Mouse (Mus musculus): Measurements from ENCODE around the gene Lmo1.

Gene Lmo1

GRCm38 (mm10) chr7:109174949-109175669, at the start of gene Lmo1:
TSS of gene Lmo1 (minus strand) at chr7:109175207.
- no peak for DNase-seq (ENCODE audit: low spot score in 2 of 2)

GRCm38 (mm10) chr7:109221716-109222110, 46.7 kb upstream of the Lmo1 start:
- DNase-seq (ENCODE audit: low spot score in 2 of 2), result no peak

GRCm38 (mm10) chr7:109220766-109221715, 46.0 kb upstream of the Lmo1 start:
- no peak for DNase-seq (ENCODE audit: low spot score in 2 of 2)

DNA sequence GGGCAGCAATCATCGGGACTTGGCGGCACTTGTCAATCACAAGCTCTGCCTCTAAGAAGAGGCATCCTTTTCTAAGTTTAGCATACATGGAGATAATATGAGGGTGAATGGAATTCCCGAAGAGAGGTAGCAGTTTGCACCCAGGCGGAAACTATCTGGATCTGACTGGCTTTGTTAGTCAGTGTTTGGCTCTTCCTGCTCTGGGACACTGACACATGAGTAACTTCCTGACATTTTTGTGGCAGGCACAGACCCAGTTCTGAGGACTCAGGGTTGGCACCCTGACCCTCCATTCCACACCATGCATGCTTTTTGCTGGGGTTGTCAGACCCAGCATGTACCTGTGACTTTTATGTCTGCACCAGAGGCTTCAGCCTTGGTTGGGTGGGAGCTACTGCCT, 45.0 kb upstream of the Lmo1 start:
- DNase-seq (ENCODE audit: low spot score in 2 of 2), result no peak

- no peak for DNase-seq (ENCODE audit: low spot score in 2 of 2)
These were observed 43.9 kb upstream of the Lmo1 start for GRCm38 (mm10) chr7:109218977-109219271.

DNA sequence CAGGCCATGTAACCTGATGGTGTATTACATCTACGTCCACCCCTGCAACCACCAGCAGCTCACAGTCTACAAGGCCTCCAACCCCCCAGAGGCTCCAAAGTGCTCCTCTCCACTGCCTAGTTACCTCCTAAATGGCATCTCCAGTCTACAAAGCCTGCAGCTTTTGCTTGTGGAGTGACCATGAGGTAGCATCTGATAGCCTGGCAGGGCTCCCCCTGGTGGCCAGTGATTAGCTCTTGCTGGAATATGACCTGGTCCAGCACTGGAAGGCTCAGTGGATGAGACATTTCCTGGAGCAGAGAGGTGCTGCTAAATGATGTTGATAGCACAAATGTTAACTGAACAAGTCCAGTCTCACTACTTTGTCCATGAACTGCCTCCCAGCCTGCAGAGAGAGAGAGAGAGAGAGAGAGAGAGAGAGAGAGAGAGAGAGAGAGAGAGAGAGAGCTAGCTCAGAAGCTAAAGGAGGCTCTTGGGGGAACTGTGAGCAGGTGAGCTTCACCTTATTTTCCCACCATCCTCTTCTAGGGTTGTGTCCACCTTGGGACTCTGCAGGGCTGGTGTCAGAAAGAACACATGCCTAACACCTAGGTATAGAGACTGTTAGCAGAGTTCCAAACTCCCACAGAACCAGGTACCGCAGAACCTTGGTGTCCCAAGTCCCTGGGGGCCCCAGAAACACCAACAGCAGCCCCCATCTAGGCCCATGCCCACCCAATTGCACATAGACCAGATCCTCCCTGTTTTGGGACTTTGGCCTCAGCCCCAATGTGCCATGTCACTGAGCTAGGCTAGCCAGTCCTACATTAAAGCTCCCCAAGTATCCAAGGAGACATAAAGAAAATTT, 43.3 kb upstream of the Lmo1 start:
- DNase-seq (ENCODE audit: low spot score in 2 of 2), result peak; percentile 50 to 81

DNA sequence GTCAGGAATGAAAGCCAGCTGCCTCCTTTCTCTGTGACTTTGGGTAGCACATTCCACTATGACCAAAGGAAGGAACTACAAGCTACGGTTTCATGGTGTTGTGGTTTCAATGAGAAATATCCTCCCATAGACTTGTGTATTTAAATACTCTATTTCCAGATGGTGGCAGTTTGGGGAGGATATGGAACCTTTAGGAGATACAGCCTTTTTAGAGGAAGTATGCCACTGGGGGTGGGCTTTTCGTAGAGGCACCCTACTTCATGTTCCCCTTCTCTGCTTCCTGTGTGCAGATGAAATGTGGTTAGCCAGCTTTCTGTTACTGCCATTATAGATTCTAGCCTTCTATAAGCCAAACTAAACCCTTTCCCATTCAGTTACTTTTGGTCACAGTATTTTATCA, 34.8 kb upstream of the Lmo1 start:
- no peak for DNase-seq (ENCODE audit: low spot score in 2 of 2)

DNA sequence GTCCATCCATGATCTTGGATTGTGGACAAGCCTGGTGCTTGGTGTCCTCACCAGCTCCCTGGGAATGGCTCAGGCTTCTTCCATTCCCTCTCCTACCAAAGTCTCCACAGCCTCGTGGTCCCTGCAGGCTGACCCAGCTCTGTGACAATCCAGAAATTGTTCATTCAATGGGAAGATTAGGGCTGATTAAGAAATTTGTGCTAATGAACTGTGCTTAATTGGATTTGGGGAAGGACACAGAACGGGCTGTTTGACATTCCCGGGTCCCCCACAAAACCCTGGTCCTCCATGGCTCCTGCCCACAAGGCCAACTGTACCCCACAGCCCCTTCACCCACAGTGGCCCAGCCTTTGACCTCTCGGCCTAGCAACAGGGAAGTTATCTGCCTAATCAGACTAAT, 32.8 kb upstream of the Lmo1 start:
- DNase-seq (ENCODE audit: low spot score in 2 of 2), result peak in 1 of 2 experiments; percentile 7

DNA sequence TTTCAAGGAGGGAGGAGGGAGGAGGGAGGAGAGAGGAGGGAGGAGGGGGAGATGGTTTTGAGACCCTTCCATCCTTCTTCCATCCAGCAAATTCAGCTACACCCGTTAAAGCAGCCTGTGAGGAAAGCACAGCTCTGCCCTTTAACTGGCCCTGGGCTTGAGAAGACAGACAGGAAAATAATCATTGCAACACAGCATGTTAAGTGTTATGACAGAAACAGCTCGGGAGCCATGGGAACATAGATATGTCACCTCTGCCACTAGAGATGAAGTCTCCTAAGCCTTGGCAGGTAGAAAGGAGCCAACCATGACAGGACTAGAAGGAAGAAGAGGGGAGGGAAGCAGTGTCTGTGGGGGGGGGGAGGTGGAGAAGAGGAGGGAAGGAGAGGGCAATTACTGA, 31.4 kb upstream of the Lmo1 start:
- DNase-seq (ENCODE audit: low spot score in 2 of 2), result peak in 1 of 2 experiments; percentile 10

DNA sequence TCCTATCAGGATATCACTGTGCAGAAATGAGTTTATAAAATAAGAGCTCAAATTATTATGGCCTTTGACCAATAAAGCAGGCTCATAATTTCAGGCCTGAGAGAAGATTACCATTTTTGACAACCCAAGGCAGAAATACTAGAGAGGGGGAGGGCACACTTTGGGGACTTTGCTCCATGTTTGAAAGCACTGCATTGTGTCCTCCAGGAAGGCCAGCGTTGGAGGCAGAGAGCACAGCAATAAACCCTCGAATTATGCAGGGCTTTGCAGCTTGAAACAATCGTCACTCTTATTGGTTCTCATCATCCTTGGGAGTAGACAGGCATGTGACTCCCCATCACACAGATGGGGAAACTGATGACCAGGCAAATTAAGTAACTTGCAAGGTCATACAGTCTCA, 28.1 kb upstream of the Lmo1 start:
- DNase-seq (ENCODE audit: low spot score in 2 of 2), result peak in 1 of 2 experiments; percentile 10

DNA sequence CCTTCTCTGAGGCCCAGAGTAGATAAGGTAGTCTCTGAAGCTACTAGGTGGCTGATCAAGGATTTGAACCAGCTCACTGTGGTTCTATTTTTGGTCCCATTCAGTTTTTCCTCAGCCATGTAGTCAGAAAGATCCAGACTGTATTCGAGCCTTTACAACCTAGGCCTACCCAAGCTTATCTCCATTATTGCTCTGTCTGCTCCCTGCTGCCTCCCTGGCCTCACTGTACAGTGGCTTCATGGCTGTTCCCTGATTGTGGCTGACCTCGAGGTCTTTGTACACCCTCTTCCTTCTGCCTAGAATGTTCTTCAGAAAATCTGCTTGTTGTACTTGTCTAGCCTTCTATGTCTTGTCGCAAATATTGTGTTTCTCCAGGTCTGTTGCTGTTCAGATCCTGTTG, 25.6 kb upstream of the Lmo1 start:
- DNase-seq (ENCODE audit: low spot score in 2 of 2), result peak in 1 of 2 experiments; percentile 0

DNA sequence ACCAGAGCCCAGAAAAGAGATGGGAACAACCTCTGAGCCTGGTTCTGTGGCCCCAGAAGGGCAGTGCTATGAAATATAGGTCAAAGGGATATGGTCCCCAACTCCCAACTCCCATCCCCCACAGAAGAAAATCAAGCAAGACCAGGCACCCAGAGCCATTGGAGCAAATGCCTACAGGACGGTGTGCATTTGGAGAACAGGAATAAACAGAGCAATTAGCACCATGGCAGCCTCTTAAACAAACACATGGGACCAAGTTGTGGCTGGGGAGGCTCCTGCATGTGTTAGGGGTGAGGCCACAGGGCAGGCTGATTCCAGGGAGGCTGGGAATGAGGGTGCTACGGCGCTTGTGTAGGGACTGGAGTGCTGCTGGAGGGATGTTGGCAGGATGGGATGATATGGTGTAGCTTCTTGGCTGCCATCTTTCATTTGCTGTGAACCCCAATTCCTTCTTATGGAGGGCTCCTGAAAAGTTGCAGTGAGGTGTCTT, 22.2 kb upstream of the Lmo1 start:
- DNase-seq (ENCODE audit: low spot score in 2 of 2), result no peak

GRCm38 (mm10) chr7:109196399-109197082, 21.5 kb upstream of the Lmo1 start:
- DNase-seq (ENCODE audit: low spot score in 2 of 2), result peak in 1 of 2 experiments; percentile 5

DNA sequence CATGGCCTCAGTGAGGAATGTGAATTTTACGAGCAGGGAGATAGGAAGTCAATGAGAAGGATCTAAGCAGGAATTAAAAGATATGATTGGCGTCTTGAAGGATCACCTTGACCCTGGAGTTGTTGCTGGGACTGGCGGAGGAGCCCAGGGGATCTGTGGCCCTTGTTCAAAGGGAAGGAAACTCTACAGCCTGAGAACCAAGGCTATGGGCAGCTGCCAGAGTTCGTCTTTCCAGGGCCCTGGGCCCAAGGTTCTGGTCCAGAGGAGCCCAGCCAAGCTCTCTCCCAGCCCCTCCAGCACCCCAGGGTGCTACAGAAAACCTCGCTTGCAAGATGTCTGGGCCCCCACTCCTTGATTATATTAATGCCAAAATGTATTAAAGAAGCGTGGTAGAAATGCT, 21.0 kb upstream of the Lmo1 start:
- DNase-seq (ENCODE audit: low spot score in 2 of 2), result peak in 1 of 2 experiments; percentile 17

DNA sequence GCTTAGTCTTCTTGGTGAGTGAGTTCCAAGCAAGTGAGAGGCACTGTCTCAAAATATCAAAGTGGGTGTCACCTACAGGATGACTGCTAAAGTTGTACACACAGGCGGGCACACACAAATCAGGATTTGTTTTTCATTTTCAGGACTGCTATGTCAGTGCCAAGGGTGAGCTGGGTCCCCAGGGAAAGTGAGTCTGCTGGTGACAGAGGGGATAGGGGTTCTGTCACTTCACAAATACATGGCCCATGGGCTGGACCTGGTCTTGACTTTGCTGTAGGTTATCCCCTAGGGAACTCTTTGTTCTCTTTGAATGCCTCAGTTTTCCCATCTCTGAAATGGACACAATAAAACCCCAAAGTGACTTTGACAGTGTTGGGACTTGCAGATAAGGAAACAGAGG, 19.8 kb upstream of the Lmo1 start:
- peak in 1 of 2 experiments; percentile 11 for DNase-seq (ENCODE audit: low spot score in 2 of 2)

GRCm38 (mm10) chr7:109187244-109188035, 12.4 kb upstream of the Lmo1 start:
- DNase-seq (ENCODE audit: low spot score in 2 of 2), result no peak

DNA sequence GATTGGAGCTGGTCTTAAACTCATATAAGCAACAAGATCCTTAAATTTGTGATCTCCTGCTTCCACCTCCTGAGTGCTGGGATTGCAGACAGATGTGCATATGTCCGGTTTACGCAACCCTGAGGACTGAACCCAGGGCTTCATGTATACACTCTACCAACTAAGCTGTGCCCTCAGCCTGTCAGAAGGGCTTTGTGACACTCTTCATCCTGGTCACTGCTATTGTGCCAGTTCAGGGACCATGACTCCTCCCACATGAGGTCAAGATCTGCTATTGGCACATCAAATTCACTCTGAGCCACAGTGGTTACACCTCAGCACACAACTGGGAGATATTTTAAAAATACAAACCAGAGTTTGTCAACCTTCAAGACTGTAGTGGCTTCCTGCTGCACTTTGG, 11.0 kb upstream of the Lmo1 start:
- DNase-seq (ENCODE audit: low spot score in 2 of 2), result no peak

GRCm38 (mm10) chr7:109185564-109185963, 10.6 kb upstream of the Lmo1 start:
- no peak for DNase-seq (ENCODE audit: low spot score in 2 of 2)

GRCm38 (mm10) chr7:109176688-109177087, 1.7 kb upstream of the Lmo1 start:
- no peak for DNase-seq (ENCODE audit: low spot score in 2 of 2)

Data from cerebellum, postnatal 4 days (tissue).